Mouse (Mus musculus) myocyte (in vitro differentiated cells): ENCODE data around the gene Alpi.

Source experiments
- MAX ChIP-seq: IDR thresholded peaks from one replicate; pipeline ENCODE4 v1.6.1; 2011; ENCODE audit warnings: low read depth, mild to moderate bottlenecking, control low read depth
- MYOD1 ChIP-seq, 3 experiments: IDR thresholded peaks; one replicate each; pipeline ENCODE4 v1.6.1; 2011; ENCODE audit warnings: control low read depth in 2 of 3, low read depth in 2 of 3, mild to moderate bottlenecking in 2 of 3, moderate library complexity in 1 of 3; ENCODE audit not compliant: insufficient read length in 2 of 3, control insufficient read depth in 1 of 3
- MYOG ChIP-seq, 3 experiments: IDR thresholded peaks; one replicate each; pipeline ENCODE4 v1.6.1; 2011; ENCODE audit warnings: control low read depth in 2 of 3, low read depth in 2 of 3, mild to moderate bottlenecking in 2 of 3; ENCODE audit not compliant: insufficient read length in 2 of 3, control insufficient read depth in 1 of 3, insufficient read depth in 1 of 3
- POLR2A ChIP-seq: IDR thresholded peaks from one replicate; pipeline ENCODE4 v1.6.1; 2011; ENCODE audit warnings: low read depth, mild to moderate bottlenecking, control low read depth, moderate library complexity; ENCODE audit not compliant: insufficient read length
- POLR2AphosphoS2 ChIP-seq: IDR thresholded peaks from one replicate; pipeline ENCODE4 v1.6.1; 2011; ENCODE audit warnings: low read depth, control low read depth; ENCODE audit not compliant: insufficient read length

DNA sequence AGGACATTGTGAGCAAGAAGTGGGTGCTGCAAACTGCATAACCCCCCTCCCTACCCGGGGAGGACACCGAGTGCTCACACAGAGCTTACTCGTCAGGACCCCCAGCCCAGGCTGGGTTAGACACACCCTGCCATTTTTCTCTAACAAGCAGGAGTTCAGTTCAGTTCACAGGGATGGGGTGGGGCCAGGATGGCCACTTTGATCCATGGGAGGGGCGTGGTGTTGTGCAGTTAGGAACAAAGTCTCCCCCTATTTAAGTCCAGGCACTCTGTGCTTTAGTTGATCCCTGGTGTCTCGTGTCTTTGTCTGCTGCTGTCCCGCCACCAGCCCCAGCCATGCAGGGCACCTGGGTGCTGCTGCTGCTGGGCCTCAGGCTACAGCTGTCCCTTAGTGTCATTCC is 23.3 kb upstream of the Alpi start, which contains the start of gene Akp3:
- TF ChIP-seq POLR2A (no peak), POLR2AphosphoS2 (no peak), MYOG (IDR thresholded peaks at IDR 0.05; ENCODE audit: control insufficient read depth in 1 of 3, insufficient read depth in 1 of 3, insufficient read length in 2 of 3, low read depth in 2 of 3) (no peak), MAX (no peak), MYOD1 (IDR thresholded peaks at IDR 0.05; ENCODE audit: control insufficient read depth in 1 of 3, insufficient read length in 2 of 3, low read depth in 2 of 3) (no peak)
